ENCODE assay signal across 9 mouse cellular contexts in genomic region chr4:155078808-155079207, GRCm38 (mm10). TPM values are rescaled to one million over a fixed set of nuclear protein-coding genes. Genes with fewer than 3 reads are reported as not detected.
DNase-seq lines count a peak whose midpoint lies in the region; ATAC-seq lines count a peak whose summit lies in the region.
"Not testable (repeated sequence)": the region's sequence is repeated elsewhere in the genome, so short reads cannot be mapped to it uniquely, and the experiment has no call there.
"Had no signal": no experiment of that assay in that cellular context is flagged by ENCODE, and none has a peak within 500 bp of the region (broad histone marks: within the 10 kb centered on the region; RNA-seq: fewer than 3 reads in every experiment).

No protein-coding gene starts in this region.

- peak; percentile 20; the same call in 1 of the 2 replicates for ATAC-seq in lung, embryonic 16.5 days (ENCODE audit: low read depth)

- not testable (repeated sequence) for H3K9ac ChIP-seq in lung, embryonic 16.5 days (ENCODE audit: low read length)

- H3K9me3 ChIP-seq in lung, embryonic 16.5 days (ENCODE audit: control insufficient read depth, low read length) = not testable (repeated sequence)

- H3K4me3 ChIP-seq in lung, embryonic 16.5 days (ENCODE audit: low read length) = not testable (repeated sequence)

- not testable (repeated sequence) for H3K27ac ChIP-seq in lung, embryonic 16.5 days (ENCODE audit: low read length)

- H3K27me3 ChIP-seq in lung, embryonic 16.5 days (ENCODE audit: control insufficient read depth, insufficient read depth, low read depth, low read length) = not testable (repeated sequence)

- peaks cover 52% of the 10 kb centered on the region for H3K36me3 ChIP-seq in lung, embryonic 16.5 days (ENCODE audit: control insufficient read depth, insufficient read depth, low read length)

- DNase-seq in adrenal gland, adult 2 months = peak; percentile 71
- DNase-seq in brain, adult 2 months (ENCODE audit: low read depth, low spot score) = peak; percentile 74
- peak; percentile 58 for DNase-seq in cerebellum, adult 9-11 months
- DNase-seq in cerebellum, postnatal 36 days = peak; percentile 37 to 54

- not testable (repeated sequence) for H3K4me2 ChIP-seq in lung, embryonic 16.5 days (ENCODE audit: low read depth, low read length)

- not testable (repeated sequence) for H3K4me1 ChIP-seq in lung, embryonic 16.5 days (replicated peaks; ENCODE audit: control insufficient read depth, insufficient read depth, low read length)

- 72% methylated on average over 10 of the region's 10 CpGs for WGBS in lung, embryonic 16.5 days

RNA-seq across cellular contexts. Expression of gene Rer1, which starts 7.4 kb away (rescaled TPM):
- total RNA-seq in adrenal gland, adult 2 months (2021) = 100 to 1,000 TPM; 114 to 115 TPM
- 49.1 and 58.4 TPM in 2 replicates for polyA plus RNA-seq in adrenal gland, adult 2 months (2012; rRNA removed)
- 150 and 157 TPM in 2 replicates for polyA plus RNA-seq in lung, embryonic 16.5 days (2015; fragmentation: Nextera tagmentation; extraction: Ambion mirVana)

RNA-seq across cellular contexts. Expression of gene Morn1, which starts 7.6 kb away (rescaled TPM):
- 1 to 10 TPM; 5.5 to 5.9 TPM for total RNA-seq in adrenal gland, adult 2 months (2021)
- 14.2 and 18.8 TPM in 2 replicates for polyA plus RNA-seq in adrenal gland, adult 2 months (2012; rRNA removed)
- 6.3 and 6.9 TPM in 2 replicates for polyA plus RNA-seq in lung, embryonic 16.5 days (2015; fragmentation: Nextera tagmentation; extraction: Ambion mirVana)

RNA-seq across cellular contexts. Expression of gene Pex10, which starts 12.0 kb away (rescaled TPM):
- 10 to 100 TPM; 17.9 to 23.9 TPM for total RNA-seq in adrenal gland, adult 2 months (2021)
- polyA plus RNA-seq in adrenal gland, adult 2 months (2012; rRNA removed) = 37.4 and 46.2 TPM in 2 replicates
- polyA plus RNA-seq in lung, embryonic 16.5 days (2015; fragmentation: Nextera tagmentation; extraction: Ambion mirVana) = 26.8 and 27.4 TPM in 2 replicates

RNA-seq across cellular contexts. Expression of gene Plch2, which starts 22.2 kb away (rescaled TPM):
- total RNA-seq in adrenal gland, adult 2 months (2021) = under 1 TPM; 0.40 to 0.83 TPM
- 4.4 and 4.8 TPM in 2 replicates for polyA plus RNA-seq in adrenal gland, adult 2 months (2012; rRNA removed)
- polyA plus RNA-seq in lung, embryonic 16.5 days (2015; fragmentation: Nextera tagmentation; extraction: Ambion mirVana) = 11.4 and 14.9 TPM in 2 replicates
- total RNA-seq: common myeloid progenitor, adult 5-6 weeks; hematopoietic stem cell, adult 5-6 weeks had no signal
- polyA plus RNA-seq: activated CD4-positive, CD25-positive, alpha-beta regulatory T cell, adult 4 months; CD4-positive, CD25-positive, alpha-beta regulatory T cell, adult 4 months had no signal
